Mouse (Mus musculus): ENCODE data around the gene Ubox5.

The Ubox5 gene

DNA sequence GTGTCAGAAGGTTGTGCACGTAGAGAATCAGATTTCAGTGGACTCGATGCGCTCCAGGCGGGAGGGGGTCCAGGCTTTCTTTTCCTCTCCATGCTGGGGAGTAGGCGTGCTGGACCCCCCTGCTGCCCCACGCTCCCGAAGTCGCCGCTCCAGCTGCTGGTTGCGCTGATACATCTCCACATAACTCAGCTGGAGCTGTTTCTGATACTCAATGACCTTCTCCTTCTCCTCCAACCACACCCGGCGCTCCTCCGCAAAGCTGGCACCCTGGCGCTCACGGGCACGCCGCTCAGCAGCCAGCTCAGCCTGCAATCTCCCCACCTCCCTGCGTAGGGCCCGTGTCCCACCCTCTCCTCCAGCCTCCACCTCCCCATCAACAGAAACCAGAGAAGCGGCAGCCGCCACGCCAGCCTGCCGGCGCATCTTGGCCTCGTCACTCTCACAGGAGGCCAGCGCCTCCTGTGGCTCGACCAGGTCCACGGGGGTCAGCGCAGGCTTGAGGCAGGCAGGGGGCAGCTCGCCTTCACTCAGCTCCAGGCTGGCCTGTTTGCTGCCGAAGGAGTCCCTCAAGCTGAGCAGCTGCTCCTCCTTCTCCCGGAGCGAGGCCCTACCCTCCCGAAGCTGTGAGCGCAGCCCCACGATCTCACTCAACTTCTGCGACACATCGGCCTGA lies 5.0 kb upstream of the Ubox5 start:
- intact Hi-C loops (cut with DNase I) = no loop called here

- intact Hi-C loops (cut with DNase I) = no loop called here
Observed at GRCm38 (mm10) chr2:130634006-130634738, 4.3 kb upstream of the Ubox5 start.

GRCm38 (mm10) chr2:130632887-130633675 lies 3.2 kb upstream of the Ubox5 start:
- intact Hi-C loops (cut with DNase I) = no loop called here

GRCm38 (mm10) chr2:130632416-130632815 lies 2.6 kb upstream of the Ubox5 start:
- intact Hi-C loops (cut with DNase I) = no loop called here

DNA sequence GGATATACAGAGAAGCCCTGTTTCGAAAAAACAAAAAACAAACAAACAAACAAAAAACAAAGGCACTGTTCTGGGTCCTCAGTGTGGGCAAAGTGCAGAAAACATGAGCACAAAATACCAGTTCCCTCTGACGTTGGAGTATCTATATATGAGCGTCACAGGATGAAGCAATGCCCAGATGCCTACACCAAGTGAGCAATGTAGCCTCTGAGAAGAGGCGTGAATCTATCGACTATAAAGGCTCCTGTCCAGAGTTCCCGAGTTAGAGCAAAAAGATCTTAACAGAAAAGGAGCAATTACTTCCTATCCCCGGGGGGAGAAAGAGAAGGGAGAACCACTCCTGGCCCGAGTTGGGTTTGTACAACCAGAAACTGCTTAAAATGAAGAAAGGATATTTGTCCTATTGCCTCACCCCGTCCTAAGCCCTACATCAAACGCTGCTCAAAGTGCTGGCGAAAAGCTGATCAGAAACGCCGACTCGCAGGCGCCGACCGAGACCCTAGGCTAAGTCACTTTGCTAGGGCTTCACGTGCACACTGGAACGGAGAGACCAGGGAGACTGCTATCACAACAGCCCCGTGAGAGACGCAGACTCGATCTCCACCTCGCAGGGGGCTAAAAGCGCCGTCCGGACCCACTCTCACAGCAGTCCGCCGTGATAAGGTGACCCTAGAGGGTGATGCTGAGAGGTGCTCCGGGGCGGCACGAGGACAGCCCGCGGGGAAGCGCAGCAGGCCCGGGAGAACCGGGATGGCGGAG lies 579 bp downstream of the Ubox5 start:
- intact Hi-C loops (cut with DNase I) = no loop called here

DNA sequence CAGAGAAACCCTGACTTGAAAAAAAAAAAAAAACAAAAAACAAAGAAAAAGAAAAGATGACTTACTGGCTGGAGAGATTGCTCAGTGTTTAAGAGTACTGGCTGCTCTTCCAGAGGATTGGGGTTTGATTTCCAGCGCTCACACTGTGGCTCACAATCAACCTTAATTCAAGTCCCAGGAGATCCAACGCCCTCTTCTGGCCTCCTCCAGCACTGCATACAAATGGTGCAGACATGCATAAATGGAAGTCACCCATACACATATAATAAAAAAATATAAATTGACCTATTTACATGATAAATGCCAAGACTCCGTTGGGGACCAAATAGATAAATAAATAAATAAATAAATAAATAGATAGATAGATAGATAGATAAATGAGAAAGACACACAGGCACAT lies 1.4 kb downstream of the Ubox5 start:
- intact Hi-C loops (cut with DNase I) = no loop called here

GRCm38 (mm10) chr2:130618972-130619371 lies 10.9 kb downstream of the Ubox5 start:
- intact Hi-C loops (cut with DNase I) = loop anchor here (10.0 kb wide), 2 partner anchors 46 to 156 kb away; partner anchors contain the start of genes Ddrgk1 and Itpa

- intact Hi-C loops (cut with DNase I) = loop anchor here (10.0 kb wide), 2 partner anchors 52 to 162 kb away; partner anchors contain the start of genes Ddrgk1 and Itpa
Observed at GRCm38 (mm10) chr2:130613091-130613490, 16.7 kb downstream of the Ubox5 start.

DNA sequence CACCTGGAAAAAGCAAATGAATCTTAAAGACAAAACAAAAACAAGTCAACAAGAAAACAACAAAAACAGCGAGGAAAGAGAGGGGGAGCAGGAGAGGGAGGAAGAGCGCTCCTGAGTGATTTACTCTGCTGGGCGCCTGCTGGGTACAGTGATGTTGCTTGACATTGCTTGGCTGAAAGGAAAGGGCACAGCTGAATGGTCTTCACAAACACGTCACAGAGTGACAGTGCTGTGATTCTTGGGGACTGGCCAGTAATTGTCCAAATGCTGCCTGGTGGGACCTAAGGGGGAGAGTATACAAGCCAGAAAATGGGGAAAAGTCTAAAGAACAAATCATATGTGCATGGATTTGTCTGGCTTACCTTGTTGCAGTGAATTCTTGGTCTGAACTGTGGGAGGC lies 27.6 kb downstream of the Ubox5 start:
- intact Hi-C loops (cut with DNase I) = no loop called here

GRCm38 (mm10) chr2:130598399-130598798 lies 31.4 kb downstream of the Ubox5 start:
- intact Hi-C loops (cut with DNase I) = no loop called here

GRCm38 (mm10) chr2:130597601-130598010 lies 32.2 kb downstream of the Ubox5 start:
- intact Hi-C loops (cut with DNase I) = no loop called here

DNA sequence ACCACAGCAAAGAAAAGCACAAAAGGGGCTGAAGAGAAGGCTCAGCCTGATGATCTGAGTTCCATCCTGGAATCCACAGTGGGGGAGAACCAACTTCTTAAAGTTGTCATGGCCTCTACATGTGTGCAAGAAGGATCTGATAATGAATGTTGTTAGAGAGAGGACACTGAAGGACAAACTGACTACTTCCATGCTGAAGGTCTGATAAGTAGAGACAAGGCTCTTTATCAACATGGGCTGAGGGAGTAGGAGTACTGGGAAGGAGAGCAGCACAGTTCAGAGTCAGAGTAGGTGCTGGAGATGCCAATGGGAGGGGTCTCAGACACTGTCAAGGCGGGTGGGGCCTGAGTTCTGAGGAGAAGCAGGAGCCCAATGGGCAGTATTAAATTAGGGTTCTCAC lies 34.2 kb downstream of the Ubox5 start:
- intact Hi-C loops (cut with DNase I) = no loop called here

GRCm38 (mm10) chr2:130591016-130591415 lies 38.8 kb downstream of the Ubox5 start:
- intact Hi-C loops (cut with DNase I) = no loop called here

GRCm38 (mm10) chr2:130589761-130590160 lies 40.1 kb downstream of the Ubox5 start:
- intact Hi-C loops (cut with DNase I) = no loop called here

DNA sequence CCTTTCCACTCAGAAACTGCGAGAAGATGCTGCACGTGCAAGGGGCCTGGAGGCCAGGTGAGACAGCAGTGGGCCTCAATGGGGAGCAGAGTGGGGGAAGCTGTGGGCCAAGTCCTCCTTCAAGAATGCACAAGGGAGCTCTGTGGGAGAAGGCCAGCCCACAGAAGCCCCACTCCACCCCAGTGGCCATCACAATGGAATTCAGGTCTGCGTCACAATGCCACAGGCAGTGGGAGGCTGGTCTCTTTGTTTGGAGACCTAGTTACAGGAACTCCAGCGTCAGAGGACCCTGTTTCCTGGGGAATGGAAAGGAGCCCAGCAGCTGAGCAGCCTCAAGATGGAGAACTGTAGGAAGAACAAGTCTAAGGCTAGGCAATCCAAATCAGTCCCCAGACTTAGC lies 40.7 kb downstream of the Ubox5 start:
- intact Hi-C loops (cut with DNase I) = no loop called here

DNA sequence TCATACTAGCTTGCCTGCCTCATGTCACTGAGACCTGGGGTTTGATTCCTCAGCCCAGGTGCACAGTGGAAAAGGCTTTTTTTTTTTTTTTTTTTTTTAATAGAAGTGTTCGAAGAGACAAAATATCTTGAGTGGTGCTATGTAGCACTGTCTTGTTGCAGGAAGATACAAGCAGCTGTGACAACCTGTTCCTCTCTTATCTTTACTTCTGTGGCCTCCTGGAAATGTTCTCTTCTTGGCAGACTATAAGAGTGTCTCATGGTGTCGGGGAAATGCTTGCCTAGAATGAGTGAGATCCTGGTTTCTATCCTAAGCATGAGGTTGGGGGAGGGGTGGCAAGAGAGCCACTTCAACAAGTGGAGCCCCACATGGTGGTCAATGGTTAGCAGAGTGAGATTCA lies 41.5 kb downstream of the Ubox5 start:
- intact Hi-C loops (cut with DNase I) = no loop called here

GRCm38 (mm10) chr2:130586016-130586415 lies 43.8 kb downstream of the Ubox5 start:
- intact Hi-C loops (cut with DNase I) = no loop called here

- intact Hi-C loops (cut with DNase I) = no loop called here
Observed at GRCm38 (mm10) chr2:130583902-130584560, 45.8 kb downstream of the Ubox5 start.

GRCm38 (mm10) chr2:130582552-130582951 lies 47.3 kb downstream of the Ubox5 start, which contains the start of gene Avp:
TSS of gene Avp (minus strand) at chr2:130582554.
- intact Hi-C loops (cut with DNase I) = no loop called here

GRCm38 (mm10) chr2:130581201-130581600 lies 48.6 kb downstream of the Ubox5 start:
- intact Hi-C loops (cut with DNase I) = no loop called here

GRCm38 (mm10) chr2:130579791-130580190 lies 50.0 kb downstream of the Ubox5 start:
- intact Hi-C loops (cut with DNase I) = no loop called here

All from adrenal gland (tissue).